Mouse (Mus musculus): ENCODE measurements around the gene Pqlc2.

Pqlc2 gene

GRCm38 (mm10) chr4:139265783-139266499 is 44.6 kb downstream of the Pqlc2 start:
- DNase-seq (ENCODE audit: low spot score in 2 of 2), result no peak

- no peak for DNase-seq (ENCODE audit: low spot score in 2 of 2)
Observed at GRCm38 (mm10) chr4:139262981-139263380, 47.5 kb downstream of the Pqlc2 start.

DNA sequence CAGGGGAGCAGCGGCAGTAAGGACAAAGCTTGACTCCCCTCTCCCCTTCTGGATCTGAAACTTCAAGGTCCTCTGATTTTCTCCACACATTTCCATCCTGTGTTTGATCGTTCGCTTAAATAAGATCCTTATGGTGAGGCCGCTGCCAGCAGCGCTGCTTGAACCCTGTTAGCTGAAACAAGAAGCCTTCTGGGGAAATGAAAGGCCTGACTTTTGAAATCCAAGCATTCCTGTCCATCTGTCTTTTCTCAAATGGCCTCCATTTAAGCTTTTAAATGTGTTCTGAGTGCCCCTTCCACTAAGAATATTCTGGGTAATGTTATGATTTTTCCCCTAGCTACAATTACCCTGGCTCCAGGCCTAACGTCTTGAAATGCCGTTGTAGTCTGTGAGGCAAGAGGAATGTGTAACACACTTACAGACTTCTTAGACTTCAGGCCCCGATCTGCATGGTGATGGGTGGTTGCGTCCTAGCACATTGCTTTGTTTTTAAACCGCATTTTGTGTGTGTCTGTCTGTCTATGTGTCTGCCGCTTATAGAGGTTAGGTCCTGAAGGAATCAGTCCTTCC is 51.1 kb downstream of the Pqlc2 start:
- DNase-seq (ENCODE audit: low spot score in 2 of 2), result no peak

- no peak for DNase-seq (ENCODE audit: low spot score in 2 of 2)
Observed at GRCm38 (mm10) chr4:139258621-139259301, 51.7 kb downstream of the Pqlc2 start.

GRCm38 (mm10) chr4:139256708-139257107 is 53.8 kb downstream of the Pqlc2 start:
- DNase-seq (ENCODE audit: low spot score in 2 of 2), result no peak

GRCm38 (mm10) chr4:139256146-139256545 is 54.4 kb downstream of the Pqlc2 start:
- no peak for DNase-seq (ENCODE audit: low spot score in 2 of 2)

DNA sequence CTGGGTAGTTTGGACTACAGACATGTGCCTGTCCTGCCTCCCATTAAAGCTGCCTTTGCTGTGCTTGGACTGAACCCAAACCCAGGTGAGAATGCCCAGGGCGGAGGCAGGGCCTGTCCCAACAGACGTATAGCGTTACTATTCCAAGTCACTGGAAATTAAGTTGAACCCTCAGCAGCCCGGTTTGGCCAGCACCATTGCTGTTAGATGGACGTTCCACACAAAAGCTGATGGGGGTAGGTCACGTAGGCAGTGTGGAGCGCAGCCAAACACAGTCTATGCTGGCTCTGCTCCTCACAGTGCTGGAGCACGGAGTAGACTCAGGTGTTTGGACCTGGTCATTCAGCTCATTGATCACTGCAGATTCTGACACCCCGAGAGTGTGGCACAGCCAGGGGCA is 57.3 kb downstream of the Pqlc2 start:
- DNase-seq (ENCODE audit: low spot score in 2 of 2), result no peak

DNA sequence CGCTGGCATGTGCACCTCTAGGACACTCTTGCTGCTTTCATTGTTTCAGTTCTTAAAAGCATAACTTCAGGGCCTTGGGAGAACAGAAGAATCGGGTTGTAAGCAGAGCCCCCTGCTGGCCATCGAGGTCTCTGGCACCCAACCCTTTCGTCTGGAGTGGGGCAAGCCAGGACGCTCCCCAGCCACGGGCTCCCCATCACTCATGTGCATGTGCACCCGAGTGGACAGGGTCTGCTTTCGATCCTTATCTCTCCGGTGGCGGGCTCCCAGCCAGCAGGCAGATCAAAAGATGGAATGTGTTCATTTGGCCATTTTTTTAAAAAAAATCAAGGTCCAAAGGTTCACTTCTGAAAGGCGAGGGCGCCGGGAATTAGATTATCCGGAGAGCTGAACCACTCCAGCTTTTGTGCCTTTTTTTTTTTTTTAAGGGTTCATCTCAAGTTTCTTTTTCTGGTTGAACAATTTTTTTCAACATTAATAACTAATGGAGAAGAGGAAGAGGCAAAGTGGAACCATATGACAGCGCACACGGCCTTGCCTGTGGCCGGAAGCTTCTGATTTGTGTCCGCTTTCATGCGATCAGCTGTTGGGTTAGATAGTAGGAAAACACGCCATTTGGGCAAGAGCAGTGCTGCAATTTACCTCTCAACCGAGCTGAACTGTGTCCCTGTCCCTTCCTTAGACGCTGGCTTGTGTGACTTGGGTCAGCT is 58.3 kb downstream of the Pqlc2 start:
- peak; percentile 74 to 79 for DNase-seq (ENCODE audit: low spot score in 2 of 2)

DNA sequence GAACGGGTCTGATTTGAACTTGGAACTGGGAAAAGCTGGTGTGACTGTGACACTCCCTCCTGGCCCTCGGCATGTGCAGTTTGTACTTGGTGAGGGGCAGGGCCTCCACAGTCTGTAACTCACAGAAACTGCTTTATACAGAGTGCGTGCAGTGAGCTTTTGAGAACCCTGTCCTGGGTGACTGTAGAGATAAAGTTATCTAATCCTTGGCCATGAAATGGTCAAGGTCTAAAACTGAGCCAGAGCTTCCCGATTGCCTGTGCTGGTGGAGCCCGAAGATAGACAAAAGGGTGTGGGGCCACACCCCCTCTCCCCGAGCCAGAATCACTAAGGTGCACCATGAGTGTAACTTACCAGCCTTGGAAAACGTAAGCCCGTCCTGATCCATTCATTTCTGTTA is 59.6 kb downstream of the Pqlc2 start:
- no peak for DNase-seq (ENCODE audit: low spot score in 2 of 2)

DNA sequence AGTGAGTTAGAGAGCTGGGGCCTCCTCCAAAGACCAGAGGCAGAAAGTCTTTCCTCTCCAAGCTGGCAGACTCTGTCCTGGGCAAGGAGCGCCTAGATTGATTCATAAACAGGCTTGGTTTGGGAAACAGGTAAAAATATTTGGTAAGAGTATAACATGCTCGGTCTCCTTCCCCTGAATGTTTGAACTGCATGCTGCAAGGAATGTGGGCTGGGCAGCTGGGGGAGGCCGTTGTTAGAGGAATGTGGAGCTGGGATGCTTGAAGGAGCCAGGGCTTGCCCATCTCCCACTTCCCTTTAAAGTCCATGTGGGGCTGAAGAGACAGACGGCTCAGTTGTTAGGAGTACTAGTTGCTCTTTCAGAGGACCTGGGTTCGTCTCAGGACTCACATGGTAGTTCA is 60.5 kb downstream of the Pqlc2 start:
- DNase-seq (ENCODE audit: low spot score in 2 of 2), result peak in 1 of 2 experiments; percentile 47

- no peak for DNase-seq (ENCODE audit: low spot score in 2 of 2)
Observed at GRCm38 (mm10) chr4:139248736-139249135, 61.8 kb downstream of the Pqlc2 start.

DNA sequence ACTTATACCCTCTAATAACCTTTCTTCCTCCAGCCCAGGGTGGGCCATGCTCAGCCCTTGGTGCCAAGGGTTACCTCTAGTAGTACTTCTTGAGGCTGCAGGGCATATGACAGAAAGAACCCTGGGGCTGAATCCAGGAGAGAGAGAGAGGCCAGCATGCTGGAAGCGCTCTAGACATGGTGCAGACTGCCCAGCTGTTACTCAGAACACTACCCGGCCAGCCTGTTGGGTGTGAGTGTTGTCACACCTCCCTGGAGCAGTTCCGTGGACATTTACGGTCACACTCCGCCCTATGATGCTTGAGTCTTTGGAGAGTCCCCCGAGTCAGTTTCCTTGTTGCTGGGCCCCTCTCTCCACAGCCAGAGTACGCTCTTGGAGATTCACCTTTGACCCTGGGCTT is 62.5 kb downstream of the Pqlc2 start:
- DNase-seq (ENCODE audit: low spot score in 2 of 2), result no peak

DNA sequence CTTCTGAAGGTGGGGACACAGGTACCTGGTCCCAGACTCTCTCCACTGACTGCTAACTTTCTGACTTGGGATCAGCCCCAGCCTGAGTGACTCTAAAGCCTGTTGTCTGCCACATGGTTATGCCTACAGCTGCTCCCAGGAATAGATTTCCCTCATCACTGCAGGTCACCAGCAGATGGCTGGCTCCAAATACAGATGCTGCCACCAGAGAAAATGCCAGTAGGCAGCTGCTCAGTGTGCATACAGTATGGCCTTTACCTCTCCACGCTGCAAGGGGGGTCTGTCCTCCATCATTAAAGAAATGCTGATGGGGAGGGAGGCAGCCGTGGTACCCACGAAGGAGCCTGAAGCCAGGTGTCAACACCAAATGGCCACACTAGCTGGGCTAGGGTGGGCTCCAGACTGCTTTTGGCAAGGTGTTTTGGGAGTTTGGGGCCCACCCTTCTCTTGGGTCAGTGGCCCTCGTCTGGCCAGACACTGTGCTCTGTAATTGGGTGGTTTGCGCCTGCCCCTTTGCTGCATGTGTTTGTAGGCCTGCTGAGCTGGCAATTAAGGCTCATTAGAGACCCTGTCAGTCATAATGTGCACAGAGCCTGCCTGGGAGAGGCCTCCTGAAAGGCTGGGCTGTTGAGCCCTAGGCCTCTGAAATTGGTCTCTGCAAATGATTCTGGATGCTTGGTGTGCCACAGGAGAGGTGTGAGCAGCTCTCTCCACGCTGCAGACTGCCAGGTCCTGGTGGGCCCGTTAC is 64.2 kb downstream of the Pqlc2 start:
- DNase-seq (ENCODE audit: low spot score in 2 of 2), result no peak

DNA sequence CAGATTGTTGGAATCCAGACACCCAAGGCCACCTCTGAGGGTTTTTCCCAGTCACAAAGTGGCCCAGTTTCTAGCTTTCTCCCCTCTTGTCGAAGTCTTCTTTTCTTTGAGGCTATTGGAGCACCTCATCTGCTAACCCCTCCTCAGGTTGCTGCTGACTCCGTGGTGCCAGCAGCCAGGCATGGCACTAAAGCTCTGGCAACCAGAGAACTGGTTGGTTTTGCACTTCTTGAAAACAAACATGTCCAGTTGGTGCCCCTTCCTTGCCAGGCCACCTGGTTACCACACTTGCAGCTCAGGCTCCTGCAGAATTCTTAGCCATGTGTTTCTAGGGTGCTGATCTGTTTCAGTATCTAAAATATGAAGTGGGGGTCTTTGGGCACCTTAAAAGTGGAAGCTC is 65.0 kb downstream of the Pqlc2 start:
- DNase-seq (ENCODE audit: low spot score in 2 of 2), result no peak

GRCm38 (mm10) chr4:139244766-139245165 is 65.7 kb downstream of the Pqlc2 start:
- DNase-seq (ENCODE audit: low spot score in 2 of 2), result no peak

DNA sequence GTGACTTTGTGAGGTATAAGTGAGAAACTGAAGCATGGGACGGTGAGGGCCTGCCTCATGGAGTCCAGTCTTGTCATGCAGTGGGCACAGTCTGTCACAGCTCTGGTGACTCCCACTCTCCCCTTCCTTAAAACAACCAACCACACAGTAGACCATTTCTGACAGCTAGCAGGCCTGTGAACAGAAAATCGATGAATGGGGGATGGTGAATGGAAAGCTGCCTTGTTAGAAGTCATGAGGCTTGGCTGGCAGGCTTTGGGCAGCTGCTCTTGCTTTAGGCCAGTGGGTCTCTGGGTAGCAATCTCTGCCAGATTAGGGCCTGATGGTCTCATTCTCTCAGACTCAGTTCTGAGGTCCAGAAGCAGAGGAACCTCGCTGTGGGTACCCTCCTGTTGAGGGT is 66.3 kb downstream of the Pqlc2 start:
- DNase-seq (ENCODE audit: low spot score in 2 of 2), result no peak

Data from urinary bladder, adult 18-20 months (tissue).